Mouse (Mus musculus): ENCODE data around the gene Cs. TPM values are rescaled to one million over a fixed set of nuclear protein-coding genes. Genes with fewer than 3 reads are reported as not detected.
"Not testable (repeated sequence)": the region's sequence is repeated elsewhere in the genome, so short reads cannot be mapped to it uniquely, and the experiment has no call there.

Cs gene
- polyA plus RNA-seq (2016; fragmentation: Nextera tagmentation; extraction: Ambion mirVana) = 256 and 265 TPM in 2 replicates

DNA sequence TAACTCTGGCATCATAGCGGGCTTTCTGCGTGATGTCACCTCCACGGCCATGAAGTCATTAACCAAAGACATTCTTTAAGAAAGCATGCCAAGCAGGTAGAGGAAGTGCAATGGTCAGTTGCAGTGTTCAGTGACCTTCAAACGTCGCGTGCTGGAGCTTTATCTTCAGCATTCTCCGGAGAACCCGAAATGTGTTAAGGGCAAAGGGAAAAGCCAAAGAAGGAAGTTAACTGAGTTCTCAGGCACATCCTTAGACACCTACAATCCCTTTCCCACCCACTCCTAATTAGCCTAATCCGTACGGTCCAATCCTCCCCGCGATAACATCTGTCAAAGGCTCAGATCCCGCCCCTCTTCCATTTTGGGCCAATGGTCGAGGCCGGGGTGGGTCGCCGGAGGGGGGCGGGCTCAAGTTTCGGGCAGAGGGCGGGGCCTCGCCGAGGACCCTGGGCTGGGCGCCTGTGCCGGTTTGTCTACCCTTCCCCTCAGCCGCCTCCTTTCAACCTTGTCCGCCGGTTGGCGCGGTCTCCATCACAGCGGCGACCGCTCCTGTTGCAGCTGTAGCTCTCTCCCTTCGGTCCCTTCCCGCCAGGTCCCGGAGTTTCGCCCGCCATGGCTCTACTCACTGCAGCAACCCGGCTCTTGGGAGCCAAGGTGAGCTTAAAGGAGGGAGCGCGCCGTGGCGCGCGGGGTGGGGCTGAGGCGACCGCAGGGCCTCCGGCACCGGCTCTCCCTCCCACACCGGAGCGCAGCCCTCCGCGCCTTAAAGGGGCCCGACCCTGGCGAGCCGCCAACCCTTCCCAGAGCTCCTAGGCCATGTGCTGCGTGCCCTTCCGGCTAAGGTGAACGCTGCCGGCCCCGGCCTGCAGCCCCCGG is at the start of gene Cs:
Gene Cs, plus strand, starts transcription at position 429 of the 876 bp plus-strand sequence.
- no peaks in the 10 kb centered on the region for H3K9me3 ChIP-seq
- DNase-seq (ENCODE audit: extremely low spot score, low spot score) = peak; percentile 98
- peak within 1 kb of the TSS; percentile 68 for H3K4me3 ChIP-seq
- H3K27ac ChIP-seq = peak within 1 kb of the TSS; percentile 91
- peaks cover 28% of the 10 kb centered on the region for H3K36me3 ChIP-seq (replicated peaks)
- WGBS = 2% methylated on average over 61 of the region's 61 CpGs
- no peaks in the 10 kb centered on the region for H3K27me3 ChIP-seq (ENCODE audit: poor library complexity, severe bottlenecking)
- peaks cover 25% of the 10 kb centered on the region for H3K4me1 ChIP-seq

DNA sequence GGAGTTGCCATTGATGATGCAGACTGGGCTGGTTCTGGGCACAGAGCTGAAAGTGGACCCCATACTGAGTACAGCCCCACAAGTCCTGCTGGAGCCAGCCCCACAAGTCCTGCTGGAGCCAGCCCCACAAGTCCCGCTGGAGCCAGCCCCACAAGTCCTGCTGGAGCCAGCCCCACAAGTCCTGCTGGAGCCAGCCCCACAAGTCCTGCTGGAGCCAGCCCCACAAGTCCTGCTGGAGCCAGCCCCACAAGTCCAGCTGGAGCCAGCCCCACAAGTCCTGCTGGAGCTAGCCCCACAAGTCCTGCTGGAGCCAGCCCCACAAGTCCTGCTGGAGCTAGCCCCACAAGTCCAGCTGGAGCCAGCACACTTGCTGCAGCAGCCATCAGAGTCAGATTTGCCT is 46.9 kb upstream of the Cs start:
- DNase-seq (ENCODE audit: extremely low spot score, low spot score); H3K4me1 ChIP-seq; H3K9me3 ChIP-seq; H3K4me3 ChIP-seq; H3K27ac ChIP-seq; H3K27me3 ChIP-seq (ENCODE audit: poor library complexity, severe bottlenecking): not testable (repeated sequence)
- H3K36me3 ChIP-seq (replicated peaks) = peaks cover 38% of the 10 kb centered on the region
- WGBS = 70% methylated on average over 1 of the region's 1 CpGs

DNA sequence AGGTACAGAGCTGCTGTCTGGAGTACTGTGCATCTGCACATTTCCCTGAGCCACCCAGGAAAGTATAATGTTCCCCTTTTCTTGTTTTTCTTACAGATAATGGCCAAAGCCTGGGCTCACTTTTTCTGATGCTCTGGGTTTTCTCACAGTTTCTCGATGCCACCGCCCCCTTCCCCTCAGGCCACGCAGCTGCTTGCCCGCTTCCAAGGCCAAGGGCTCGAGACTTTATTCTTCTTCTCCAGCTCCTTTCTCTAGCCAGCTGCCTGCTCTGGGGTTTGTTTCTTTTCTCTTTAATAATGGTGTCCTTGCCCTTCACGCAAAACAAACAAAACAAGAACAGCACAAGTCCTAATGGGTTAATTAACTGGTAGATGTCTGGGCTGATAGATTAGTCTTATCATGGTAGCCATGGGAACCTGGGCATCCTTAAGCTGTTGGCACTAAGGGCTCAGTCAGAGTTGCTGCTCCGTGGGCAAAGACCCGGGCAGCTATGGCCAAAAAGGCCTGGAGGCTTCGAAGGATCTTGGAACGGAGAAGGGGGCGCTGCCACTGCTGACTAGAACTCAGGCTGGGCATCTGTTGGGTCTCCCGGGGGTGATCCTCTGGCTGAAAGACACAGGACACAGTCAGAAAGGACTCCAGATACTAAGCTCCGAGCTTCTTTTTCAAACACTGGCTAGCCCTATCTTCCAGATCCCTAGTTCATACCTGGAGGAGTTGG is 41.0 kb upstream of the Cs start:
- H3K36me3 ChIP-seq (replicated peaks) = peaks cover 15% of the 10 kb centered on the region
- no peak overlapping the region for H3K27ac ChIP-seq
- no peaks in the 10 kb centered on the region for H3K9me3 ChIP-seq
- 82% methylated on average over 13 of the region's 13 CpGs for WGBS
- peaks cover 8% of the 10 kb centered on the region; the same call in 1 of the 2 replicates for H3K4me1 ChIP-seq
- no peaks in the 10 kb centered on the region for H3K27me3 ChIP-seq (ENCODE audit: poor library complexity, severe bottlenecking)
- no peak for DNase-seq (ENCODE audit: extremely low spot score, low spot score)
- H3K4me3 ChIP-seq = no peak overlapping the region

DNA sequence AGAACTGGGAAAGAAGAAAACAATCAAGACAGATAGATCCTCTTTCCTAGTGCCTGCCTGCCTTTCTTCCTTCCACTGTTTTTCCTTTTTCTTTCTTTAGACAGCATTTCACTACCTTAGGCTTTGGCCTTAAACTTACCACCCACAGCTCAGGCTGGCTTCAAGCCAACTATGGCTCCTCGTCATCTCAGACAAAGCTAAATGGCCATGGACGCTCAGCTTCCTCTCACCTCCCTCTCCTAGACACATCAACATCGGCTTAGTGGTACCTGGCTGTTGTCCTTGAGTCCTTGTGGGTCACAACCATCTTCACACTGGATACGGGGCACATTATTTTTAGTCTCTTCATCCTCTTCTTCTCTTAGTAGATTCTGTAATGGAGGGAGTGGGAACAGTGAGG is 40.3 kb upstream of the Cs start:
- 86% methylated on average over 4 of the region's 4 CpGs for WGBS
- H3K27ac ChIP-seq = no peak overlapping the region
- H3K4me1 ChIP-seq = peaks cover 10% of the 10 kb centered on the region
- no peak overlapping the region for H3K4me3 ChIP-seq
- H3K27me3 ChIP-seq (ENCODE audit: poor library complexity, severe bottlenecking) = no peaks in the 10 kb centered on the region
- no peaks in the 10 kb centered on the region for H3K9me3 ChIP-seq
- peaks cover 9% of the 10 kb centered on the region for H3K36me3 ChIP-seq (replicated peaks)
- DNase-seq (ENCODE audit: extremely low spot score, low spot score) = no peak

DNA sequence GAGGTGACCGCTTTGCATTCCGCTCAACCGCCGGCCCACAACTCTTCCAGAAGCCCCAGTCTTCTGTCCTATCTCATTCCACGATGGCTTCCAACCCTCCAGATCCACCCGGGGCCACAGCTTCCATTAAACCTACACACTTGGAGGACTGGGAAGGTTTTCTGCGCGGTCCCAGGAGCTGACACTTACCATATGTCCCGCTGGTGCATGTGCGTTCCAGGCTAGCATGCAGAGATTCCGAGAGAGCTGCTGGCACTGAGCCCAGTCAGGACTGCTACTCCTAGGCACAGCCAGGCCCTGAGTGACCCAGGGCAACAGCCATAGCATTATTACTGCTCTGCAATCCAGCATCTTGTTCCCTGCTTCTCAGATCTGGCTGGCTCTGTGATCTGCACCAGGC is 39.9 kb upstream of the Cs start:
- peaks cover 14% of the 10 kb centered on the region for H3K4me1 ChIP-seq
- no peak for DNase-seq (ENCODE audit: extremely low spot score, low spot score)
- no peaks in the 10 kb centered on the region for H3K9me3 ChIP-seq
- H3K36me3 ChIP-seq (replicated peaks) = peaks cover 5% of the 10 kb centered on the region
- no peak overlapping the region for H3K27ac ChIP-seq
- WGBS = 86% methylated on average over 11 of the region's 11 CpGs
- no peaks in the 10 kb centered on the region for H3K27me3 ChIP-seq (ENCODE audit: poor library complexity, severe bottlenecking)
- no peak overlapping the region for H3K4me3 ChIP-seq

DNA sequence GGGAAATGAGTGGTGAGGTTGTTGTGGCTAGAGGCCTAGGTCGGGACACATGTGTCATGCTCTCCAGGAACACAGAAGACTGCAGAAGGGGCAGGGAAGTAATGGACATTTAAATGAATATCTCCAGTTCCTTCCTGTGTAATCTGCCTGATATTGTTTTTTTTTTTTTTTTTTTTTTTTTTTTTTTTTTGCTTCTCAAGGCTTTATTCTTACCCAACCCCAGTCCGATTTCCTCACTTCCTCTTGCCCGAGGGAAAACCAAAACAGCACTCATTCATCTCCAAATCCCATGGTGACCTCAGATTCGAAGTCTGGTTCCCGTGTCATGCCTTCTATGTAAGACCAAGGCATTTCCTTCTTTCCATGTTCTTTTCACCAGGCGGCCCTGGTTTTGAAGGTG is 39.3 kb upstream of the Cs start:
- WGBS = 77% methylated on average over 6 of the region's 6 CpGs
- Histone ChIP-seq H3K36me3 (replicated peaks) (no peaks in the 10 kb centered on the region), H3K4me1 (peaks cover 16% of the 10 kb centered on the region)

DNA sequence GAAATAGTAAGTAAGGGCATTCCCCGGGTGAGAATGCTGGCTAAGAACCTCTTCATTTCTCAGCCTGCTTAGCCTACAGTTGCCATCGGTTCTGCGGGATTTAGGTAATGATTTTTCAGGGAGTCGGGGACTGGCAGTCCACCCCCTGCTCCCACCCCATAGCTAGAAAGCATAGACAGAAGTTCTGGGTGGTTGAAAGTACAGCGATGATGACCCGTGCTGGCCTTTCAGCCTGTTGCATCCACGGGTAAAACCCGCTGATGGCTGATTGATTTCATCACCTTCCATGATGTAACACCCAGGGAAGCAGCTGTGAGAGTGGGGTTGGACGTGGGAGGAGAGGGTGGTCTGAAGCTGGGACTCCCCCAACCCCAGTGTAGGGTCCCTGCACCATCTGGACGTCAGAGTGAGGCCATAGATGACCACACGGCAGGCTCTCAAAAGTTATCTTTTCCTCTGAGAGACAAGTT is 38.8 kb upstream of the Cs start, which contains the start of gene Il23a:
Gene Il23a, minus strand, starts transcription at position 51 of the 470 bp plus-strand sequence.
- H3K4me3 ChIP-seq = no peak within 1 kb of the TSS
- H3K36me3 ChIP-seq (replicated peaks) = no peaks in the 10 kb centered on the region
- no peak for DNase-seq (ENCODE audit: extremely low spot score, low spot score)
- 87% methylated on average over 11 of the region's 11 CpGs for WGBS
- H3K4me1 ChIP-seq = peaks cover 19% of the 10 kb centered on the region
- no peaks in the 10 kb centered on the region for H3K9me3 ChIP-seq
- no peak within 1 kb of the TSS for H3K27ac ChIP-seq
- no peaks in the 10 kb centered on the region for H3K27me3 ChIP-seq (ENCODE audit: poor library complexity, severe bottlenecking)

More for the DNA sequence above, 39.3 kb upstream of the Cs start:
- H3K27me3 ChIP-seq (ENCODE audit: poor library complexity, severe bottlenecking) = no peaks in the 10 kb centered on the region
- H3K27ac ChIP-seq = no peak overlapping the region
- H3K9me3 ChIP-seq = no peaks in the 10 kb centered on the region
- H3K4me3 ChIP-seq = no peak overlapping the region
- no peak for DNase-seq (ENCODE audit: extremely low spot score, low spot score)

DNA sequence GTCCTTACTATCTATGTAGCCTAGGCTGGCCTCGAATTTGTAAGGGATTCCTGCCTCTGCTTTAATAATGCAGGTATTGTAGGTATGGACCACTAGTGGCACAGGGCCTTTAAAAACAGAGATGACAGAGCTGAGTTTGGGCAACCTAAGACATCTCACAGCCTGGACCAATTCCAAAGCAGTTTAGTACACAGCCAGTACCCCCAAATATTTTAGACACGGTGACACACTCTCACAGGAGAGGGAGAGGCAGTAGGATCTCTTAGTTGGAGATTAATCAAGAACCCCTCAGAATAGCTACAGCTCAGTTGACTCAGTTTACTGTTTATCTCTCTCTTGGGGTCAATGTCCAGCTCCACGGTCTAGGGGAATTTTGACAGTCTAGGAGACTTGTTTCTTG is 35.2 kb upstream of the Cs start:
- peaks cover 21% of the 10 kb centered on the region for H3K4me1 ChIP-seq
- no peaks in the 10 kb centered on the region for H3K27me3 ChIP-seq (ENCODE audit: poor library complexity, severe bottlenecking)
- peak overlapping the region; percentile 91 for H3K27ac ChIP-seq
- peak; percentile 19 for DNase-seq (ENCODE audit: extremely low spot score, low spot score)
- WGBS = 54% methylated on average over 3 of the region's 3 CpGs
- H3K36me3 ChIP-seq (replicated peaks) = peaks cover 20% of the 10 kb centered on the region
- H3K9me3 ChIP-seq = no peaks in the 10 kb centered on the region
- H3K4me3 ChIP-seq = peak overlapping the region; percentile 60

DNA sequence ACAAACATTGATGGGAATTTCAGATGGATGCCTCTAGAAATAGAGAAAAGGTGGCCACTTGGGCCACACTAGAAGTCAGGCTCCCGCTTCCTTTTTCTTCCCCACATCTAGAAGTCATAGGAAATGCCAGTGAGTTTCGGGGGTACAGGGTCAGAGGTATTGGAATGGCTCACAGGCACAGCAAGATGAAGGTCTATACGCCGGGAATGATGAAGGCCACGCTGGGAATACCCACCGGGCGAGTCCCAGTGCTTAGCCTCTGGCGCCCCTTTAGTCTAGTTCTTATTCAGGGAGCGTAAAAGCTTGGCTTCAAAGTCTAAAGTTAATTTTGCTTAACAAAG is 34.8 kb upstream of the Cs start:
- Histone ChIP-seq H3K27me3 (ENCODE audit: poor library complexity, severe bottlenecking) (no peaks in the 10 kb centered on the region), H3K27ac (peak overlapping the region; percentile 91), H3K9me3 (no peaks in the 10 kb centered on the region), H3K4me3 (peak overlapping the region; percentile 60), H3K4me1 (peaks cover 21% of the 10 kb centered on the region), H3K36me3 (replicated peaks) (peaks cover 20% of the 10 kb centered on the region)
- WGBS = 1% methylated on average over 9 of the region's 9 CpGs
- DNase-seq (ENCODE audit: extremely low spot score, low spot score) = no peak

DNA sequence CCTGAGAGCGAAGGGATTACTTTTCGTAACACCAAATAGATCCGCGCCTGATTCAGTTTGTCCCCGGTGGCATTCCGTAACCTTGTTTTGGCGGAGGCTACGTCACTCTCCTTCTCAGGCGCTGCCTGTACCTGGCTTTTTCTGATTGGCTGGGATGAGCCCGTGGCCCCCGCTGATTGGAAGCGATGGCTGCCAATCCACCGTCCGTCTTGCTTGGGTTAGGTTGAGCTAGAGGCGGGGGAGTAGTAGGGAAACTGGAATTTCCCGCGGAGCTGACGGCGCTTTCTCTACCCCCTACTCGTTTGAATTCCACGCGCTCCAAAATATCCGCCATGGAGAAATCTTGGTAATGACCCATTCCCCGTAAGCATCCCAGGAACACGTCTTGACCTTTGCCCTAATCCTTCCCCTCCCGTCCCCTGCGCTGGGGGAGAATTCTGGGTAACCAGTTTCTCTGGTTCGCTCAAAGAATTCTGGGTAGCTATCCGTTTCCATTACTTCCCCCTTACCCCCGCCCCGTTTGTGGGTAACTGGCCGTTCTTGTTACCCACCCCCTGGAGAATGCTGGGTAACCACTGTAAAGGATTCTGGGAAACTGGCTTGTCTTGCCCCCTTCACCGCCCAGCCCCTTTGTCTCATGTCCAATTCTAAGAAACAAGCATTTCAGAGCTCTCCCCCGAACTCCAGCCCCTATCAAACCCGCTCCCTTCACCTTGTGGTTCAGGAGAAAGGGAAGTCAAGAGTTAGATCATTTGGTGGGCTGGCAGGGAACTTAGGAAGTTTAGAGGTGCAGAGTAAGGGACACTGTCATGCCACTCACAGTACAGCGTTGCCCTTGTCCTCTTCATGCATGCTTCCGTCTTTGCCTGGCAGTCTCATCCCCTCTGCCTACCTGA is 34.2 kb upstream of the Cs start, which contains the start of gene Pan2:
Gene Pan2, plus strand, starts transcription at position 210 of the 896 bp plus-strand sequence.
- DNase-seq (ENCODE audit: extremely low spot score, low spot score) = peak; percentile 100

DNA sequence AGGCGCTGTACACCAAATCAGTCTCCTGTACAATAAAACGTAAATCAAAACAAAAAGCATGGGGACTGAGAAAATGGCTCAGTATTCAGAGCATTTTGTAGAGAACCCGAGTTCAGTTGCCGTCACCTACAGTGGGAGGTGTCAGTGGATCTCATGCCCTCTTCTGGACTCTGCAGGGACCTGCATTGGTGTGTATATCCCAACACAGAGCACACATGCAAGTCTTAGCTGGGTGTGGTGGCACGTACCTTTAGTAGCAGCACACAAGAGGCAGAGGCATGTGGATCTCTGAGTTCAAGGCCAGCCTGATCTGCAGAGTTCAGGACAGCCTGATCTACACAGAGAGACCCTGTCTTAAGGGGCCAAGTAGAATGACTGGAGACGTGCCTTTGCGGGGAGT is 27.9 kb upstream of the Cs start:
- WGBS = 95% methylated on average over 7 of the region's 7 CpGs
- Histone ChIP-seq H3K27ac (no peak overlapping the region), H3K36me3 (replicated peaks) (peaks cover 89% of the 10 kb centered on the region), H3K4me3 (no peak overlapping the region), H3K4me1 (peaks cover under 1% of the 10 kb centered on the region), H3K9me3 (no peaks in the 10 kb centered on the region), H3K27me3 (ENCODE audit: poor library complexity, severe bottlenecking) (no peaks in the 10 kb centered on the region)
- no peak for DNase-seq (ENCODE audit: extremely low spot score, low spot score)

More for the DNA sequence above, 34.2 kb upstream of the Cs start, which contains the start of gene Pan2:
- Histone ChIP-seq H3K4me1 (peaks cover 21% of the 10 kb centered on the region), H3K4me3 (peak within 1 kb of the TSS; percentile 60), H3K27ac (peak within 1 kb of the TSS; percentile 91), H3K36me3 (replicated peaks) (peaks cover 26% of the 10 kb centered on the region), H3K9me3 (no peaks in the 10 kb centered on the region), H3K27me3 (ENCODE audit: poor library complexity, severe bottlenecking) (no peaks in the 10 kb centered on the region)
- 2% methylated on average over 37 of the region's 37 CpGs for WGBS

DNA sequence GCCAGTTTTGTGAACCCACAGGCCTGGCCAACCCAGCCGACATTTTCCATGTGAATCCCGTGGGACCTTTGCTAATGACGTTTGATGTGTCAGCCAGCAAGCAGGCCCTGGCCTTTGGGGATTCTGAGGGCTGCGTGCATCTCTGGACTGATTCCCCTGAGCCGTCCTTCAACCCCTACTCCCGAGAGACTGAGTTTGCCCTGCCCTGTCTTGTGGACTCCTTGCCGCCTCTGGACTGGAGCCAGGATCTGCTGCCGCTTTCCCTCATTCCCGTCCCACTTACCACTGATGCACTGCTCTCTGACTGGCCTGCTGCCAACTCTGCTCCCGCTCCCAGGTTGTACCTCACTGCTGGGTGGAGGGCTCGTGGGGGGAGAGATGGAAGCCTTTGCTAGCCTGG is 27.4 kb upstream of the Cs start:
- H3K4me3 ChIP-seq = no peak overlapping the region
- H3K4me1 ChIP-seq = no peaks in the 10 kb centered on the region
- H3K27me3 ChIP-seq (ENCODE audit: poor library complexity, severe bottlenecking) = no peaks in the 10 kb centered on the region
- H3K36me3 ChIP-seq (replicated peaks) = peaks cover 94% of the 10 kb centered on the region
- no peak for DNase-seq (ENCODE audit: extremely low spot score, low spot score)
- 91% methylated on average over 11 of the region's 11 CpGs for WGBS
- no peaks in the 10 kb centered on the region for H3K9me3 ChIP-seq
- H3K27ac ChIP-seq = no peak overlapping the region

Data from forebrain, embryonic 10.5 days (tissue).